Mouse (Mus musculus) hindbrain, embryonic 15.5 days (tissue): Measurements from ENCODE around the gene Nxph1. TPM values are rescaled to one million over a fixed set of nuclear protein-coding genes. Genes with fewer than 3 reads are reported as not detected.

Experiments
- ATAC-seq: fragments of 200-750 bp; cut with Nextera tagmentation; 2 replicates; pipeline ENCODE4 v1.8.0; 2017; ENCODE audit warnings: low read depth, moderate number of reproducible peaks, moderate TSS enrichment; ENCODE audit not compliant: low FRiP score
- H3K27ac ChIP-seq: fragments of 300-500 bp; sonication (generic); replicated peaks from 2 replicates; pipeline ENCODE4 v1.5.1; 2015; ENCODE audit warnings: mild to moderate bottlenecking, inconsistent platforms
- H3K27me3 ChIP-seq: fragments of 300-500 bp; sonication (generic); 2 replicates; pipeline ENCODE4 v1.6.1; 2015; ENCODE audit warnings: control low read depth, inconsistent platforms
- H3K36me3 ChIP-seq: fragments of 300-500 bp; sonication (generic); 2 replicates; pipeline ENCODE4 v1.6.1; 2015; ENCODE audit warnings: control low read depth, inconsistent platforms
- H3K4me1 ChIP-seq: fragments of 300-500 bp; sonication (generic); replicated peaks from 2 replicates; pipeline ENCODE4 v1.6.1; 2015; ENCODE audit warnings: control low read depth, inconsistent platforms
- H3K4me2 ChIP-seq: fragments of 300-500 bp; sonication (generic); 2 replicates; pipeline ENCODE4 v1.6.1; 2015; ENCODE audit warnings: moderate library complexity, mild to moderate bottlenecking, inconsistent platforms
- H3K4me3 ChIP-seq: fragments of 300-500 bp; sonication (generic); 2 replicates; pipeline ENCODE4 v1.5.1; 2015; ENCODE audit warnings: mild to moderate bottlenecking, inconsistent platforms
- H3K9ac ChIP-seq: fragments of 300-500 bp; sonication (generic); 2 replicates; pipeline ENCODE4 v1.6.1; 2015; ENCODE audit warnings: inconsistent platforms
- H3K9me3 ChIP-seq: fragments of 300-500 bp; sonication (generic); 2 replicates; pipeline ENCODE4 v1.6.1; 2016; ENCODE audit warnings: control low read depth, inconsistent platforms
- WGBS: fragments of 180-500 bp; shearing (Covaris S2); methylation state at CpG from one replicate; pipeline ENCODE4 v1.1.7; 2015; 5-methylcytosine and 5-hydroxymethylcytosine counted together
- polyA plus RNA-seq: library from polyadenylated mRNA; unstranded; fragments of >200 nt; fragmentation: Nextera tagmentation; extraction: Ambion mirVana; gene quantifications from 2 replicates; pipeline ENCODE4 v1.2.1, GENCODE M21; 2015

Gene Nxph1
- polyA plus RNA-seq, 1 experiment from 2014 or later: 85.6 TPM

- under 1% methylated on average over 26 of the region's 26 CpGs for WGBS
- peak overlapping the region; percentile 81 for H3K4me2 ChIP-seq
- peaks cover 25% of the 10 kb centered on the region for H3K4me1 ChIP-seq
- H3K4me3 ChIP-seq: peak overlapping the region; percentile 63
- peak overlapping the region; percentile 73 for H3K9ac ChIP-seq
- H3K27ac ChIP-seq: peak overlapping the region; percentile 89
- ATAC-seq: no peak
- H3K36me3 ChIP-seq: no peaks in the 10 kb centered on the region
- H3K27me3 ChIP-seq: peaks cover 18% of the 10 kb centered on the region
- H3K9me3 ChIP-seq: no peaks in the 10 kb centered on the region
Observed at GRCm38 (mm10) chr6:8950611-8951325, 2.5 kb downstream of the Nxph1 start.

- Histone ChIP-seq H3K9ac (peak overlapping the region; percentile 73), H3K4me3 (peak overlapping the region; percentile 63), H3K4me2 (peak overlapping the region; percentile 81), H3K4me1 (peaks cover 30% of the 10 kb centered on the region), H3K9me3 (no peaks in the 10 kb centered on the region), H3K27ac (peak overlapping the region; percentile 89), H3K36me3 (no peaks in the 10 kb centered on the region), H3K27me3 (peaks cover 18% of the 10 kb centered on the region)
- 0% methylated on average over 24 of the region's 24 CpGs for WGBS
- peak; percentile 60 for ATAC-seq
Observed at GRCm38 (mm10) chr6:8951326-8951695, 3.1 kb downstream of the Nxph1 start.

GRCm38 (mm10) chr6:8951884-8952590, 3.8 kb downstream of the Nxph1 start:
- peaks cover 37% of the 10 kb centered on the region for H3K4me1 ChIP-seq
- peak overlapping the region; percentile 34 for H3K9ac ChIP-seq
- peak overlapping the region; percentile 89 for H3K27ac ChIP-seq
- H3K36me3 ChIP-seq: no peaks in the 10 kb centered on the region
- H3K4me3 ChIP-seq: peak overlapping the region; percentile 63
- H3K4me2 ChIP-seq: peak overlapping the region; percentile 81
- peaks cover 18% of the 10 kb centered on the region for H3K27me3 ChIP-seq
- no peak for ATAC-seq
- H3K9me3 ChIP-seq: no peaks in the 10 kb centered on the region
- WGBS: 9% methylated on average over 15 of the region's 15 CpGs

GRCm38 (mm10) chr6:8955817-8956529, 7.7 kb downstream of the Nxph1 start:
- ATAC-seq: no peak
- H3K4me1 ChIP-seq: peaks cover 46% of the 10 kb centered on the region
- peak overlapping the region; percentile 34 for H3K4me3 ChIP-seq
- H3K9ac ChIP-seq: peak overlapping the region; percentile 40
- H3K4me2 ChIP-seq: peak overlapping the region; percentile 81
- peak overlapping the region; percentile 68 for H3K27ac ChIP-seq
- whole genome bisulfite sequencing: 1% methylated on average over 35 of the region's 35 CpGs
- H3K36me3 ChIP-seq: no peaks in the 10 kb centered on the region
- peaks cover 18% of the 10 kb centered on the region for H3K27me3 ChIP-seq
- H3K9me3 ChIP-seq: no peaks in the 10 kb centered on the region

- H3K4me3 ChIP-seq: peak overlapping the region; percentile 34
- peaks cover 44% of the 10 kb centered on the region for H3K4me1 ChIP-seq
- peak overlapping the region; percentile 26; the same call in 1 of the 2 replicates for H3K9ac ChIP-seq
- no peaks in the 10 kb centered on the region for H3K36me3 ChIP-seq
- peak overlapping the region; percentile 68 for H3K27ac ChIP-seq
- WGBS: 3% methylated on average over 25 of the region's 25 CpGs
- peak overlapping the region; percentile 81 for H3K4me2 ChIP-seq
- H3K9me3 ChIP-seq: no peaks in the 10 kb centered on the region
- peaks cover 18% of the 10 kb centered on the region for H3K27me3 ChIP-seq
- peak; percentile 84 for ATAC-seq
Observed at GRCm38 (mm10) chr6:8956743-8957528, 8.7 kb downstream of the Nxph1 start.

GRCm38 (mm10) chr6:8957529-8957887, 9.3 kb downstream of the Nxph1 start:
- Histone ChIP-seq H3K27ac (peak overlapping the region; percentile 68), H3K4me3 (peak overlapping the region; percentile 34), H3K36me3 (no peaks in the 10 kb centered on the region), H3K9me3 (no peaks in the 10 kb centered on the region), H3K27me3 (peaks cover 16% of the 10 kb centered on the region), H3K9ac (peak overlapping the region; percentile 26; the same call in 1 of the 2 replicates), H3K4me2 (peak overlapping the region; percentile 81), H3K4me1 (peaks cover 44% of the 10 kb centered on the region)
- no peak for ATAC-seq
- WGBS: 2% methylated on average over 15 of the region's 15 CpGs

- peak overlapping the region; percentile 81 for H3K4me2 ChIP-seq
- peaks cover 39% of the 10 kb centered on the region for H3K4me1 ChIP-seq
- WGBS: 2% methylated on average over 28 of the region's 28 CpGs
- H3K27ac ChIP-seq: peak overlapping the region; percentile 68
- H3K9ac ChIP-seq: peak overlapping the region; percentile 26; the same call in 1 of the 2 replicates
- H3K4me3 ChIP-seq: peak overlapping the region; percentile 34
- no peaks in the 10 kb centered on the region for H3K9me3 ChIP-seq
- H3K27me3 ChIP-seq: peaks cover 8% of the 10 kb centered on the region
- ATAC-seq: peak; percentile 82; the same call in 1 of the 2 replicates
- no peaks in the 10 kb centered on the region for H3K36me3 ChIP-seq
Observed at GRCm38 (mm10) chr6:8958081-8958919, 10.1 kb downstream of the Nxph1 start.

GRCm38 (mm10) chr6:8959810-8960209, 11.6 kb downstream of the Nxph1 start:
- 68% methylated on average over 4 of the region's 4 CpGs for WGBS
- H3K27ac ChIP-seq: no peak overlapping the region
- ATAC-seq: no peak

GRCm38 (mm10) chr6:8970576-8970975, 22.3 kb downstream of the Nxph1 start:
- no peaks in the 10 kb centered on the region for H3K36me3 ChIP-seq
- H3K4me2 ChIP-seq: no peak overlapping the region
- no peaks in the 10 kb centered on the region for H3K4me1 ChIP-seq
- no peak overlapping the region for H3K27ac ChIP-seq
- WGBS: 63% methylated on average over 2 of the region's 2 CpGs
- H3K9me3 ChIP-seq: no peaks in the 10 kb centered on the region
- ATAC-seq: no peak
- no peaks in the 10 kb centered on the region for H3K27me3 ChIP-seq
- no peak overlapping the region for H3K4me3 ChIP-seq
- no peak overlapping the region for H3K9ac ChIP-seq

More at GRCm38 (mm10) chr6:8959810-8960209, 11.6 kb downstream of the Nxph1 start:
- Histone ChIP-seq H3K4me1 (peaks cover 38% of the 10 kb centered on the region), H3K4me2 (no peak overlapping the region), H3K27me3 (no peaks in the 10 kb centered on the region; the same call in 1 of the 2 replicates), H3K4me3 (no peak overlapping the region), H3K36me3 (no peaks in the 10 kb centered on the region), H3K9ac (no peak overlapping the region), H3K9me3 (no peaks in the 10 kb centered on the region)

GRCm38 (mm10) chr6:8979237-8979871, 31.1 kb downstream of the Nxph1 start:
- H3K36me3 ChIP-seq: no peaks in the 10 kb centered on the region
- no peak overlapping the region for H3K27ac ChIP-seq
- H3K4me1 ChIP-seq: peaks cover 7% of the 10 kb centered on the region; the same call in 1 of the 2 replicates
- H3K4me3 ChIP-seq: no peak overlapping the region
- H3K4me2 ChIP-seq: no peak overlapping the region
- WGBS: 16% methylated on average over 4 of the region's 4 CpGs
- H3K27me3 ChIP-seq: no peaks in the 10 kb centered on the region
- no peak overlapping the region for H3K9ac ChIP-seq
- ATAC-seq: 0 out of 2 replicates have a peak, but pooled peaks have one; percentile 65
- no peaks in the 10 kb centered on the region for H3K9me3 ChIP-seq
